Mouse (Mus musculus) thymus, postnatal 25 days (tissue): ENCODE measurements around the gene Klhdc9.
A peak's percentile ranks its signal among the peaks of the same experiment; 100 is the strongest.
"Not testable (repeated sequence)": the region's sequence is repeated elsewhere in the genome, so short reads cannot be mapped to it uniquely, and the experiment has no call there.

Experiments used
- DNase-seq: peaks from one replicate; pipeline ENCODE4 v3.0.0; 2022

The Klhdc9 gene

DNA sequence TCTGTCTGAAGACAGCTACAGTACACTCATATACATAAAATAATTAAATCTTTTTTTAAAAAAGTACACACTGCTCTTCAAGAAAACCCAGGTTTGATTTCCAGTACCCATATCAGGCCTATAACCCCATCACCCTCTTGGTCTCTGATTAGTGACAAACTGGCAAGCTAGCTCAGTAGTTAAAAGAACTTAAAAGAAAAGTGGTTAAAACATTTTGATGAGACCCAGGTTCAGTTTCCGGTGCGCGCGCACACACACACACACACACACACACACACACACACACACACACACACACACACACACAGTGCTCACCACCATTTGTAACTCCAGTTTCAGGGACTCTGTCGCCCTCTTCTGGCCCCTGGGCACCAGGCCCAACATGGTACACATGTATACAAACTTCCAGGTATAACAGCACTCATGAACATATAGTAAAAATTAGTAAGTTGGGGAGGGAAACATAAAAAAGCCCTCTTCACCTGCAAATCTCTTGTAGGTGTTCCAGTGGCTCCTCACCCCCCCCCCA is 4.7 kb downstream of the Klhdc9 start:
- DNase-seq: peak; percentile 62

DNA sequence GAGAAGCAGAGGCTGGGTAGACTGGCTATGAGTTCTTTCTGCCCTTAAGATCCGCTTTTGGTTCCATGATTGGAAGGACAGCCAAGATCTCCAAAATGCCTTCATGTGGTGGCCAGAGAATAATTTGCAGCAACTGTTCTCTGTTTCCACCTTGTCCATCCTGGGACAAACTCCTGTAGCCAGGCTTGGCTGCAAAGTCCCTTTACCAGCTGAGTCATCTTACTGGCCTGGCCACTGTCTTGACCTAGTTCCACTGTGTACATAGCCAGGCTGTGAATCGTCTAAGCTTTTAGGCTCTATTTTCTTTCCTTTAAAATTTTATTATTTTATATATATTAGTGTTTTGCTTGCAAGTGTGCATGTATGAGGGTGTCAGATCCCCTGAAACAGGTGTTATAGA is 11.4 kb downstream of the Klhdc9 start:
- no peak for DNase-seq

DNA sequence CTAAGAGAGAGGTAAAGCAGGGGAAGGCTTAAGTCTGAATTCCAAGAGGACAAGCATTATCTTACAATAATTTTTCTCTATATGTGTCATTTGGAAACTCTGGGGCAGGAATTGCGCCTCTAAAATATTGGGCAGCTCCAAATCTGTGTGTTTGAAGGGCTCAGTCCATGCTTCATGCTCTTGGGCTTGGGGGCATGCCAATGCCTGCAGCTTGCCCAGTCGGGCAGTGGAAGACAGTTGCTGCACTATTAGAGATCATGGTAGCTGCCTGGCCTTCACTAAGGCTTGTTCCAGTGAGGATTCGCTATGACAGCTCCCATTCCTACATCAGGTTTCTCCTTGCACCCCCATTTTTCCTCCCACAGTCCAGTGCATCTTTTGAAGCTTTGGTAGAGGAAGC is 11.9 kb downstream of the Klhdc9 start:
- no peak for DNase-seq

DNA sequence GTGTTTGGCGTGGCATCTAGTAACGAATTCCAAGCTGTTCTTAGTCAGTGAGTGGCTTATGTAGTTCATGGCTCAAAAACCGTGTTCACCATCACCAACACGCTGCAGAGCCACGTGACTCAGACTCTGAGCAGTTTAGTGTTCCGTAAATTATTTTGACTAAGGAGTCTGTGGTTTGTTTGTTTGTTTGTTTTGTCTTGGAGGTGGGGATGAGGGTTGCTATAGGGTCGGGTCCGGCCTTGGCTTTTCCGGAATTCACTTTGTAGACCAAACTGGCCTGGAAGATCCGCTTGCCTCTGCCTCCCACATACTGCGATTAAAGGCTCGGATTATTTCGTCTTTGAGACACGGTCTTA is 14.5 kb downstream of the Klhdc9 start:
- no peak for DNase-seq

DNA sequence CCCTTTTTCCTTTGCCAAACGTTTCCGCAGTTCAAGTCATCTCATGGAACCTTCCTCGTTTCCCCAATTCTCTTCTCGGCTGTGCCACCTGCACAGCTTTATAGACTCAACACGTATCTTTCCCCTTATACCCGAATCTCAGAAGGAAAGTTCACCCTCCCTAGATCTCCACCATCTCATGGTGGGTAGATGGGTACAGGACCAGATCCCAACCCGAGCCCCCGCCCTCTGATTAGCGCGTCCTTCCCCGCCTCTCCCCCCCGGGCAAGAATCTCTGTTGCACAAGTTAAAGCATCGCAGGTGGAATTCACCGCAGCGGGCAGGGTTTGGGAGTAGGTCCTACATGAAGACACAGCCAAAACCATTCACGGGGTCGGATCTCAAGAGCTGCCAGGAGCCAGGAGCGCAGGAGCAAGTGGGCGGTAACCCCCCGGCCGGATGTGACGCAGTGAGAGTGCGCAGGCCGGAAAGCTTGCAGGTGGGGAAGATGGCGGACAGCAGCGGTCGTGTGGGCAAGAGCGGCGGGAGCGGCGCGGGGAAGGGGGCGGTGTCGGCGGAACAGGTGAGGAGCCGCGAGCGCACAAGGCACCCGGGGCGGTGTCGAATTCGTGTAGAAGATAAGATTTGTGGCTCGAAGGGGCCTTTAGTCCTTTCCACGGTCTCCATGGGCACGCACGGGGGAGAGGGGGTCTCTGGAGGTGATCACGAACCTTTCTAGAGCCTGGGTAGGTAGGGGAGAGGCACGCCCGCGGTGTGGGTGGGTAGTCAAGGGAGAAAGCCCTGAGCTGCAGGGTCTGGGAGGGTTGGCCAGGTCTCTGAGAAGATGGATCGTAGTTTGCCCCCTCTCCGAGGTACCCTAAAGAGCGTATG is 15.1 kb downstream of the Klhdc9 start, which contains the start of the genes Nit1 and Pfdn2:
Nit1 (minus strand) TSS at position 422 of the 870 bp plus-strand sequence.
Pfdn2 (plus strand) TSS at position 446 of the 870 bp plus-strand sequence.
- DNase-seq: peak; percentile 91

DNA sequence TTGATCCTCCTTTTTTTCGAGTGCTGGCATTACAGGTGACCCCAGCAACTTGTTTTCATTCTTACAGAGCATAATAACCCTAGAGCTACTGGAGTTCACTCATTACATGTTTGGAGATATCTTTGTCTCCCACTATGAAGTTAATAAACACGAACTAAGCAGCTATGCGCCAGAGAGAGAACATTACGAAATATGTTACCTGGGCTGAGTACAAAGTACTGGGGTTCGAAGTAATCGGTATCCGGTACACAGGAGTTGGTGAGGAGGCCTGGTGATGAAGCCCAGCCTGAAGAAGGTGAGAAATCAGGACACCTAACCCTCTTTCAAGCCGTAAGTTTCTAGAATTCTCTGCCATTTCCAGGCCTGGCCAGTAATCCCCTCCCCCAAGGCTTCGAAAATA is 15.9 kb downstream of the Klhdc9 start:
- DNase-seq: no peak

DNA sequence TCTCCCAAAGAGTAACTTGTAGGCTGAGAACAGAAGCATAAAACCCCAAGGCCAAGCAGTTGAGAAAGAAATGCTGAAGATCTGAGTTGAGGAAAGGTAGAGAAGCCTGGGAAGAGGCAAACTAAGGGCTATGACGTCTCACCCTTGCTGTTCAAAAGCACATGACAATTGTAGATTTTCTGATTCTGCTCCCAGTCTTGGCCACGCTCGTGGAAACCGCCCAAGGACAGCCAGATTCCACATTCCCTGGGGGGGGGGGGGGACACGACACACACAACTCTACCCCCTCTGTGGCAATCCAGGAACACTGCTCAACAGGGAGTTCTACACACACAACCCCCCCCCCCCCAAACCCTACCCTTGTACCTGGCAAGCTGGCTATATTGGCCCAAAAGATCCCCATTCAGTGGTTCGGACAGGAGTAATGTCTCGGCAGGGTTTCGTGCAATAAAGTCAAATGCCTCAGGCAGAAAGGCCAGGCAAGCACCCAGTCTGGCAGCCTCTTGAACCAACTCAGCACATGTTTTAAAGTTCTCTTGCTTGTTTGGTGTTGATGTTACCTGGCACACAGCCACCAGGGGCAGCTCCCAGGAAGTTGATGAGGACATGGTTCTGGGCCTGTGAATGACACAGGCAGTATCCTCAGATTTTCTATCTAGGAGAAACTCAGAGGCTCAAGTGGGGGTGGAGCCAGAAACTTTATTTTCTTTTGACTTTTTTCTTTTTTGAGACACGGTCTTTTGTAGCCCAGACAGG is 16.5 kb downstream of the Klhdc9 start:
- no peak for DNase-seq

DNA sequence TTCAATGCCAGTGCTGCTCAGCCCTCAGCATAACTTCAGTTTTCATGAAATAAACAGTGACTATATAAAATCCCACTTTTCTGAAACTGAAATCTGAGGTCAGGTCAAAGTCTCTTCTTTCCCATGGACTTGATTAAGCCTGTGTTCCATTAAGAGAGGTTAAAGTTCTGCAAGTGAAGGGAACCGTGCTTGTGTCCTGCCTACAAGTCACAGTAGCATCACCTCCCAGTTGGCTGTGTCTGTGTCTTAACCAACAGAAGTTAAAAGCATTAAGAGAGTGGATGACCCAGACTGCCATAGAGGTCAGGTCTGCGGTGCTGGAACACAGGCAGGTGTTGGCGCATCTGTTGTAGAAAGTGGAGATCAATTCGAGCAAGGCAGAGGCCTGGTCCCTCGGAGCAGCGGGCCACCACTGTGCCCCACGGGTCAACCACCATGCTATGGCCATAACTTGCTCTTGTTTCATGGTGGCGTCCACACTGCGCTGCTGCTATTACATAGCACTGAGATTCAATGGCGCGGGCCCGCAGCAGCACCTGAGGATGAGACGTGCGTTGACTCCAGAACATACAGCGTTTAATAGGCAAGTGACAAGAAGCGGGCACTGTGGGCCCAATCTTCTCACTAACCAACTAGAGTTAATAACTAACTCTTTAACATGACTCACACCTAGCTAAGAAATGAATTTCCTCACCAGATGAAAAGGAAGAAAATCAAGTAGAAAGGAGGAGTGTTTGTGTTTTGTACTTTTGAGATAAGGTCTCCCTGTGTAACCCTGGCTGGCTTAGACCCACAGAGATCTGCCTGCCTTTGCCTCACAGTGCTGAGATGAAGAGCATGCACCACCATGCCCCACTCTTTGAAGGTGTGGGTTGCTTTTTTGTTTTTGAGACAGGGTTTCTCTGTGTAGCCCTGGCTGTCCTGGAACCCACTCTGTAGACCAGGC is 18.1 kb downstream of the Klhdc9 start:
- DNase-seq: no peak

DNA sequence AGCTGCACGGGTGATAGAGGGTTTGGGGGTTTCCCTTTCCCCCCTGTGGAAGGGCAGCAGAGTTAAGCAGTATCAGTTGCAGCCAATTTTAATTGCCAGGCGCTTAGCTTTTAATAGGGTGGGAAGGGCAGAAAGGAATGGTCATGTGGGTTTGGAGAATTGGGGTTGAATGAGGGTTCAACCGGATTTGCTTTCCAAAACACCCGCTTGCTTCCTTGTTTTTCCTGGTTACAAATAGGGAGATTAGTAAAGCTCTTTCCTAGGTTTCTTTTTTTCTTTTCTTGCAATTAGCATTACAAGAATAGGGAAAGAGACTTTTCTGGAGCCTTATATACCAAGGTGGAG is 30.4 kb downstream of the Klhdc9 start:
- DNase-seq: no peak

- peak; percentile 41 for DNase-seq
These were observed 31.0 kb downstream of the Klhdc9 start for GRCm38 (mm10) chr1:171329433-171330215.

DNA sequence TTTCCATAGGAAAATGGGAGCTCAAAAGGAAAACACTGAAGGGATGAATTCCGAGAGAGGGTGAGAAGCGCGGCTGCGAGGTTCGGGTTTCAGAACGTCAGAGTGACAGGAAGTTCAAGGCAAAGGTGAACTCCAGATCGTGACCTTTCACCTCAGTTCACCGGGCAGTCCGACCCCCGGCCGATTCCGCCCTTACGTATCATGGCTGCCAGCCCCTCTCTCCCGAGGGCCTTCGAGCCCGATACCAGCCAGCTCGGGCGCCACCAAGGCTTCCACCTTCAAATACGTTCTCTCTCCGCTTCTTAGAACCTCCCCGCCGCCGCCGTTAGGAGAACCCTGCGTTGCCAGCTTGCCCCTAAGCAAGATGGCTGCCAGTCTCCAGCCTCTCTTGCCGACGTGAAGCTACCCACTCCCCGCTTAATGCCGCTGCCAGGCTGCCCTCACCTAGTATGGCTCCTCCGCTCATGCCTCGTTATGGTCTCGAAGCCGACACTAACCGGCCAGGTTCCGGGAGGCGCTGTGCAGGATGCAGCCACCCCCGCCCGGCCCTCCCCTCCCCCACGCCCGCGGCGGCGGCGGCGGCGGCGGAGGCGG is 31.7 kb downstream of the Klhdc9 start, which contains the start of gene Dedd:
Dedd (plus strand) TSS at position 307 of the 594 bp plus-strand sequence.
- DNase-seq: peak; percentile 92

DNA sequence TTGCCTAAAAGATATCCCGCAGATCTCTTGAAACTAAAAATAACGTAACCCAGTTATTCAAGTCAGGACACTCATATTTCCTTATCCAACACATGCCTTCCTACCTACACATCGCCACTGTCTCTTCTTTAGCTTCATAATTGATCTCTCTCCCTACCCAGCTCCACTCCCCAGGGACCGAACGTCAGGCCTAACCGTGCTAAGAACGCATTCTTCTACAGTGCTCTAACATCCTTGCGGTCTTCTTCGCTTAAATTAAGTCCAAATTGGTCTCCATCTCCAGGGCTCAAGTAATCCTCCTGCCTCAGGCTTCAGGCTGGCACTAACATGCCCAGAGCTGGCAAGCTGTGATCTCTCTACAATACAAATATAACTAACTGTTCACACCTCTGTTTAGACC is 32.4 kb downstream of the Klhdc9 start:
- DNase-seq: no peak

DNA sequence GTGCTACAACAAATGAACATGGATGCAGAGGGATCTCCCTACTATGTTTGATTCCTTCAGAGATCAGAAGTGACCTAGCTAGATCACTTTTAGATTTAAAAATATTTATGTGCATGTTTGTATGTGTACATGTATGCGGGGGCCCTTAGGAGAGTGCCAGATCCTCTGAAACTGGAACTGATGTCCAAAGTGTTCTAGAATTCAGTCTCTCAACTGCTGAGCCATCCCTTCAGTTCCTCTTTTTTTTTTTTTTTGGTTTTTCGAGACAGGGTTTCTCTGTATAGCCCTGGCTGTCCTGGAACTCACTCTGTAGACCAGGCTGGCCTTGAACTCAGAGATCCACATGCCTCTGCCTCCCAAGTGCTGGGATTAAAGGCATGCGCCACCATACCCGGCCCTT is 34.0 kb downstream of the Klhdc9 start:
- not testable (repeated sequence) for DNase-seq

DNA sequence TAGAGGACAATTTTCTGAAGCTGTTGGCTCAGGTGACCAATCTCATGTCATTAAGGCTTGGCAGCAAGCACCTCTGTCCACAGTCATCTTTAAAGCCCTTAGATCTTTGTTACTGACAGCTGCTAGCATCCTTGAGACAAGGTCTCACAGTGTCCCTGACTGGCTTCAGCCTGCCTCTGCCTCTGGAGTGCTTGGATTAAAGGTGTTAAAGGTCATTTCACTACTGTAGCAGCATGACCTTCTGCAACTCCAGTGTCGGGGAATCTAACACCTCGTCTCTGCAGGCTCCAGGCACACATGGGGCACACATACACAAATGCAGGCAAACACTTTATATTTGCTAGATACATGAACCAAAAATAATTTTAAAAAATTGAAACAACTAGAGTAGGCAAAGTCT is 35.0 kb downstream of the Klhdc9 start:
- DNase-seq: no peak

- DNase-seq: no peak
These were observed 38.6 kb downstream of the Klhdc9 start for GRCm38 (mm10) chr1:171322012-171322411.

DNA sequence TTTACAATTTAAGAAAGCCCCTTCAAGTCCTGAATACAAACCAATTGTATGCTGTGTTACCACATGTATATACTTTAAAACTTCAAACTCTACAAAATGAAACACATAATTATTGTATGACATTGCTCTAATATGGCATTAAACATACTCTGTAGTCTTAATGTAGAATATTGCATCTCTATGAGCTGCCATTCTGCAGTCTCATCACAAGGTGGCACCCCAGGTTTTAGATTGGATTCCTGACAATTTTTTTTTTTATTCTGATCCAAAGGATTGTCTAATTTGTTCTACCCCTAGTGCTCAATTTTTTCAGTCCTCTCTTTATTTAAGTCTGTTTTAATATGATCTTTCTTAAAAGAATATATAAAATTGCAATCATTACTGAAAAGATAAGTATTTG is 39.2 kb downstream of the Klhdc9 start:
- DNase-seq: peak; percentile 18

- DNase-seq: no peak
These were observed 40.4 kb downstream of the Klhdc9 start for GRCm38 (mm10) chr1:171320151-171320550.

DNA sequence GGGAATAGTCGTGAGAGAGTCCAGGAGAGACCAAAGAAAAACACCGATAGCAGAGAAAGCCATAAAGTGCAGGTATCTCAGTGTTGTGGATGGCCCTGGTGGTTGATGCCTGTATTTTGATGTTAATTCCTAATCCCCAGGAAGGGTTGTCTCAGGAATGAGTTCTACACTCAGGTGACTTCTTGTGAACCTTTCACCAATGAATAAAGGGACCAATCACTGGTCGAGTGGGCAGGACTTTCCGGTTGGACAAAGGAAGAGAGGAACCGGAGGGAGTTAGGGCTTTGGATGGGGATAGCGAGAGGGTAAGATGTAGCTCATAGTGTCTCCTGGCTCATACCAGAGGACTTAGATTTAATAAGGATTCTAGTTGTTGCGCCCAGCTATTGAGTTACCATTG is 40.9 kb downstream of the Klhdc9 start:
- DNase-seq: no peak

- no peak for DNase-seq
These were observed 51.3 kb downstream of the Klhdc9 start for GRCm38 (mm10) chr1:171309321-171309720.
